Mouse (Mus musculus): ENCODE measurements around the gene Ppp1r9b. TPM values are rescaled to one million over a fixed set of nuclear protein-coding genes. Genes with fewer than 3 reads are reported as not detected.

The Ppp1r9b gene
- polyA plus RNA-seq, 1 experiment: 31.4 TPM

- Histone ChIP-seq H3K4me3 (replicated peaks) (no peak overlapping the region), H3K9me3 (ENCODE audit: control insufficient read depth, low read length) (no peaks in the 10 kb centered on the region), H3K36me3 (ENCODE audit: control insufficient read depth) (no peaks in the 10 kb centered on the region), H3K4me1 (ENCODE audit: control insufficient read depth) (peaks cover 82% of the 10 kb centered on the region), H3K27me3 (ENCODE audit: control insufficient read depth) (peaks cover 8% of the 10 kb centered on the region; the same call in 1 of the 2 replicates)
- TF ChIP-seq TAL1 (IDR thresholded peaks at IDR 0.05; ENCODE audit: low read length): no peak
- no peak for TF ChIP-seq GATA1 (IDR thresholded peaks at IDR 0.05; ENCODE audit: low read length)
These were observed 3.5 kb upstream of the Ppp1r9b start for GRCm38 (mm10) chr11:94987341-94987740.

GRCm38 (mm10) chr11:94987851-94988250 lies 3.0 kb upstream of the Ppp1r9b start:
- 0 out of 2 replicates have a peak, but pooled peaks have one; percentile 15 for TF ChIP-seq GATA1 (IDR thresholded peaks at IDR 0.05; ENCODE audit: low read length)
- TF ChIP-seq TAL1 (IDR thresholded peaks at IDR 0.05; ENCODE audit: low read length): no peak
- Histone ChIP-seq H3K27me3 (ENCODE audit: control insufficient read depth) (peaks cover 10% of the 10 kb centered on the region; the same call in 1 of the 2 replicates), H3K4me1 (ENCODE audit: control insufficient read depth) (peaks cover 87% of the 10 kb centered on the region), H3K4me3 (replicated peaks) (no peak overlapping the region), H3K36me3 (ENCODE audit: control insufficient read depth) (peaks cover 1% of the 10 kb centered on the region; the same call in 1 of the 2 replicates), H3K9me3 (ENCODE audit: control insufficient read depth, low read length) (no peaks in the 10 kb centered on the region)

- H3K36me3 ChIP-seq (ENCODE audit: control insufficient read depth): peaks cover 13% of the 10 kb centered on the region
- H3K27me3 ChIP-seq (ENCODE audit: control insufficient read depth): peaks cover 10% of the 10 kb centered on the region; the same call in 1 of the 2 replicates
- peaks cover 91% of the 10 kb centered on the region for H3K4me1 ChIP-seq (ENCODE audit: control insufficient read depth)
- H3K4me3 ChIP-seq (replicated peaks): peak overlapping the region; percentile 86
- TF ChIP-seq TAL1 (IDR thresholded peaks at IDR 0.05; ENCODE audit: low read length): no peak
- no peak for TF ChIP-seq GATA1 (IDR thresholded peaks at IDR 0.05; ENCODE audit: low read length)
- H3K9me3 ChIP-seq (ENCODE audit: control insufficient read depth, low read length): no peaks in the 10 kb centered on the region
These were observed 1.9 kb upstream of the Ppp1r9b start for GRCm38 (mm10) chr11:94988780-94989561.

DNA sequence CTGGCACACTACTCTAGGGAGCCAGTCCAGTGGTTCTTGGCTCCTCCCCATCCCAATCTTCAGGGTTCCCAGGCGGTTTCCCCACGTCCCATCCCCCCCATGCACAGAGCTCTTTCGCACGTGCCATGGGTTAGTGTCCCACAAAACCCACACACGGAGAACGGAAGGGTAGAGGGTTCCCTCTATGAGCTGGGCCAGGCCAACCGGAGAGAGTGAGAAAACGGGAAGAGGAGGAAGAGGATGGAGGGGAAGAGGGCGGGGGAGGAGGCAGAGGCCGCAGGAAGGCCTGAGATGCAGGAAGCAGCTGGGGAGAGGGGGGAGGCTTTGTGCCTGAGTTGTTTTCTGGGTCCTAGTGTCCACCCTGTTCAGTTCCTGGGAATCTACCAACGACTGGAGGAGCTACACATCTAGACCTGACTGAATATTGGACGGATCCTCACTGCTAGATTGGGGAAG lies 1.2 kb upstream of the Ppp1r9b start:
- Histone ChIP-seq H3K9me3 (ENCODE audit: control insufficient read depth, low read length) (no peaks in the 10 kb centered on the region), H3K36me3 (ENCODE audit: control insufficient read depth) (peaks cover 19% of the 10 kb centered on the region), H3K4me1 (ENCODE audit: control insufficient read depth) (peaks cover 91% of the 10 kb centered on the region), H3K27me3 (ENCODE audit: control insufficient read depth) (peaks cover 10% of the 10 kb centered on the region; the same call in 1 of the 2 replicates), H3K4me3 (replicated peaks) (peak overlapping the region; percentile 86)
- TF ChIP-seq GATA1 (IDR thresholded peaks at IDR 0.05; ENCODE audit: low read length) (no peak), TAL1 (IDR thresholded peaks at IDR 0.05; ENCODE audit: low read length) (no peak)

DNA sequence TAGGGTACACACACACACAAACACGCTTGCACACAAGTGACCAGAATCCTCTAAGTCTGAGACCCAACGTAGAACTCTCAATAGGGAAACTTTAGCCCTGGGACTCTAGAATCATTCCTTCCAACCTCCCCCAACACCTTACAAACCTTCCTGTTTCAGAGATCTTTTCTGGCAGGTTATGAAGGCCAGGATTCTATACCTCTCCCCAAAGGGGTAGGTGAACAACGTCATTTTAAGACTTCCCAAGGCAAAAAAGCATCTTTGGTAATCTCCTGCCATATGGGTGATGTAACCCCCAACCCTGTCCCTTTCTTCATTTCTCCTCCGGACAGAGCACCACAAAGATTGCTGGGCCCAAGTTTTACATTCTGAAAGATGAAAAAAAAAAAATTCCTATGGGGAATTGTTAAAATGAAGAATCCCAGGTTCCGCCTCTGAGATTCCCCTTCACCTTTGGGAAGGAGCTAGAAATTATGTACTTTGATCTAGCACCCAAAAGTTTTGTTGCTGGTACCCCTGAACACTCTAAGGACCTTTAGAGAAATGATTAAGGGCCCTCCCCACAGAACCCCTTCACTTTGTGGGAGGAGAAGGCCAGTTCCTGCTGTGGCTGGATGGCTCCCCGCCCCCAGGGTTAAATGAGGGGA lies 610 bp upstream of the Ppp1r9b start:
- no peak for TF ChIP-seq GATA1 (IDR thresholded peaks at IDR 0.05; ENCODE audit: low read length)
- TF ChIP-seq TAL1 (IDR thresholded peaks at IDR 0.05; ENCODE audit: low read length): no peak
- peak overlapping the region; percentile 86 for H3K4me3 ChIP-seq (replicated peaks)
- H3K27me3 ChIP-seq (ENCODE audit: control insufficient read depth): peaks cover 10% of the 10 kb centered on the region; the same call in 1 of the 2 replicates
- H3K9me3 ChIP-seq (ENCODE audit: control insufficient read depth, low read length): no peaks in the 10 kb centered on the region
- H3K36me3 ChIP-seq (ENCODE audit: control insufficient read depth): peaks cover 25% of the 10 kb centered on the region
- H3K4me1 ChIP-seq (ENCODE audit: control insufficient read depth): peaks cover 91% of the 10 kb centered on the region

DNA sequence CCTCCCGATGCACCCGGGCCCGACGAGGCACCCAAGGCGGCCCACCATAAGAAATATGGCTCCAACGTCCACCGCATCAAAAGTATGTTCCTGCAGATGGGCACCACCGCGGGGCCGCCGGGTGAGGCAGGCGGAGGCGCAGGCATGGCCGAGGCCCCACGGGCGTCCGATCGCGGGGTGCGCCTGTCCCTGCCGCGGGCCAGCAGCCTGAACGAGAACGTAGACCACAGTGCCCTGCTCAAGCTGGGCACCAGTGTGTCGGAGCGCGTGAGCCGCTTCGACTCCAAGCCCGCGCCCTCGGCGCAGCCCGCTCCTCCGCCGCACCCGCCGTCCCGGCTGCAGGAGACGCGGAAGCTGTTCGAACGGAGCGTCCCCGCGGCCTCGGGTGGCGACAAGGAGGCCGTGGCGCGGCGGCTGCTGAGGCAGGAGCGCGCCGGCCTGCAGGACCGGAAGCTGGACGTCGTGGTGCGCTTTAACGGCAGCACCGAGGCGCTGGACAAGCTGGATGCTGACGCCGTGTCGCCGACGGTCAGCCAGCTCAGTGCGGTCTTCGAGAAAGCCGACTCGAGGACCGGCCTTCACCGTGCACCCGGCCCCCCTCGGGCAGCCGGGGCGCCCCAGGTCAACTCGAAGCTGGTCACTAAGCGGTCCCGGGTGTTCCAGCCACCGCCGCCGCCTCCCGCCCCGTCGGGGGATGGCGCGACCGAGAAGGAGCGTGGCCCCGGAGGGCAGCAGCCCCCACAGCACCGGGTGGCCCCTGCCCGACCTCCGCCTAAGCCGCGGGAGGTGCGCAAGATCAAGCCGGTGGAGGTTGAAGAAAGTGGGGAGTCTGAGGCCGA lies 1.0 kb downstream of the Ppp1r9b start:
- TF ChIP-seq GATA1 (IDR thresholded peaks at IDR 0.05; ENCODE audit: low read length): no peak
- TF ChIP-seq TAL1 (IDR thresholded peaks at IDR 0.05; ENCODE audit: low read length): no peak
- Histone ChIP-seq H3K4me1 (ENCODE audit: control insufficient read depth) (peaks cover 94% of the 10 kb centered on the region), H3K36me3 (ENCODE audit: control insufficient read depth) (peaks cover 41% of the 10 kb centered on the region), H3K9me3 (ENCODE audit: control insufficient read depth, low read length) (no peaks in the 10 kb centered on the region), H3K4me3 (replicated peaks) (peak overlapping the region; percentile 86), H3K27me3 (ENCODE audit: control insufficient read depth) (peaks cover 10% of the 10 kb centered on the region; the same call in 1 of the 2 replicates)

DNA sequence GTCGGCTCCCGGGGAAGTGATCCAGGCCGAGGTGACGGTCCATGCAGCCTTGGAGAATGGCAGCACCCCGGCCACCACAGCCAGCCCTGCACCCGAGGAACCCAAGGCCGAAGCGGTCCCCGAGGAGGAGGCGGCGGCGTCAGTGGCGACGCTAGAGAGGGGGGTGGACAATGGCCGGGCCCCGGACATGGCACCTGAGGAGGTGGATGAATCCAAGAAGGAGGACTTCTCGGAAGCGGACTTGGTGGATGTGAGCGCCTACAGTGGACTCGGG lies 1.6 kb downstream of the Ppp1r9b start:
- H3K36me3 ChIP-seq (ENCODE audit: control insufficient read depth): peaks cover 47% of the 10 kb centered on the region
- TF ChIP-seq TAL1 (IDR thresholded peaks at IDR 0.05; ENCODE audit: low read length) (no peak), GATA1 (IDR thresholded peaks at IDR 0.05; ENCODE audit: low read length) (no peak)
- H3K4me3 ChIP-seq (replicated peaks): peak overlapping the region; percentile 86
- peaks cover 10% of the 10 kb centered on the region; the same call in 1 of the 2 replicates for H3K27me3 ChIP-seq (ENCODE audit: control insufficient read depth)
- peaks cover 94% of the 10 kb centered on the region for H3K4me1 ChIP-seq (ENCODE audit: control insufficient read depth)
- H3K9me3 ChIP-seq (ENCODE audit: control insufficient read depth, low read length): no peaks in the 10 kb centered on the region

DNA sequence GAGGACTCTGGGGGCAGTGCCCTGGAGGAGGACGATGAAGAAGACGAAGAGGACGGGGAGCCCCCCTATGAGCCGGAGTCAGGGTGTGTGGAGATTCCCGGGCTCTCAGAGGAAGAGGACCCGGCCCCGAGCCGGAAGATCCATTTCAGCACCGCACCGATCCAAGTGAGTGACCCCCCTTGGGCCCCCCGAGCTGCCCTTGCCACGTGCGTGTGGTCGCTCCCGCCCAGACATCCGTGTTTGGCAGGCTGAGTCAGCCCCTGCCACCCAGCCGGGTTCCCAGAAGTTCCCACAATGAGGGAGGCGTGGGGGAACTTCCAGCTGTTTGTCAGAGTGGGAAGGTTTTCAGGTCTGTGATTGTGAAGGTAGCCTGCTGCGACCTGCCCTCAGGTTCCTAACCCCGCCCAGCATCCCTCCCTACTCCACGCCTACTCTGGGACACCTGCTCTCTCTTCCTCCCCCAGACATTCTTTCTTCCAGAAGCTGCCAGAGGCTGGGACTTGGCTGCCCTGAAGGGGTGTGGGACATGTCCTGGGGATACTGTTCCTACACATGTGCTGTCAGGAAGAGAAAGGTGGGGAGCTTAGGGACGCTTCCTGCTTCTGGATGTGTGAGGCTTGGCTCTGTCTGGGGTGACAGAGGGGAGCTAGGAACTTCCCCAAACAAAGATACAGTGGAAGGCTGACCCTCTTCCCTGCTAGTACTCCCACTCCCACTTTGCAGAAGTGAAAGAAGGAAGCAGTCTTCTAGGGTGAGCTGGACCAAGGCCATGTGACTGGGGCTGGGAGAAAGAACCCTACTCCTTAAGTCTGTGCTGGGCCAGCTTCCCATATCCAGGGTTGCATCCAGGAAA lies 2.1 kb downstream of the Ppp1r9b start:
- TF ChIP-seq GATA1 (IDR thresholded peaks at IDR 0.05; ENCODE audit: low read length): no peak
- TF ChIP-seq TAL1 (IDR thresholded peaks at IDR 0.05; ENCODE audit: low read length): no peak
- H3K36me3 ChIP-seq (ENCODE audit: control insufficient read depth): peaks cover 53% of the 10 kb centered on the region
- peaks cover 10% of the 10 kb centered on the region; the same call in 1 of the 2 replicates for H3K27me3 ChIP-seq (ENCODE audit: control insufficient read depth)
- peaks cover 94% of the 10 kb centered on the region for H3K4me1 ChIP-seq (ENCODE audit: control insufficient read depth)
- no peaks in the 10 kb centered on the region for H3K9me3 ChIP-seq (ENCODE audit: control insufficient read depth, low read length)
- peak overlapping the region; percentile 86 for H3K4me3 ChIP-seq (replicated peaks)
